In genomic region chr10:92615684-92616379, GRCm38 (mm10) we compare ENCODE assay signal across 29 mouse cellular contexts.
"Had no signal": no experiment of that assay in that cellular context is flagged by ENCODE, and none has a peak within 500 bp of the region (broad histone marks: within the 10 kb centered on the region; RNA-seq: fewer than 3 reads in every experiment).

No protein-coding gene starts in this region.

- H3K9ac ChIP-seq: heart, embryonic 13.5 days; heart, embryonic 15.5 days; hindbrain, embryonic 12.5 days; hindbrain, embryonic 14.5 days; intestine, embryonic 15.5 days; limb, embryonic 12.5 days; liver, embryonic 13.5 days; liver, embryonic 15.5 days; liver, postnatal 0 days had no signal

- H3K9me3 ChIP-seq: heart, embryonic 13.5 days; heart, embryonic 15.5 days; hindbrain, embryonic 10.5 days; hindbrain, embryonic 12.5 days; intestine, embryonic 15.5 days; limb, embryonic 10.5 days; limb, embryonic 12.5 days; liver, embryonic 13.5 days; liver, embryonic 15.5 days had no signal

- ATAC-seq: hindbrain, embryonic 16.5 days; inflammation-experienced regulatory T-cells, adult 6 months; intestine, embryonic 15.5 days; intestine, postnatal 0 days; liver, postnatal 0 days had no signal

- H3K27me3 ChIP-seq: heart, embryonic 13.5 days; heart, embryonic 15.5 days; hindbrain, embryonic 12.5 days; intestine, embryonic 15.5 days; limb, embryonic 12.5 days; liver, embryonic 13.5 days; liver, embryonic 15.5 days had no signal

- H3K27ac ChIP-seq: heart, adult 2 months; heart, embryonic 13.5 days; heart, embryonic 15.5 days; hindbrain, embryonic 10.5 days; hindbrain, embryonic 12.5 days; hindbrain, embryonic 14.5 days; intestine, embryonic 15.5 days; layer of hippocampus, adult 2 months; left cerebral cortex, adult 2 months; limb, embryonic 10.5 days; limb, embryonic 12.5 days; liver, embryonic 13.5 days; liver, embryonic 15.5 days had no signal

- H3K4me1 ChIP-seq: heart, embryonic 13.5 days; heart, embryonic 15.5 days; intestine, embryonic 15.5 days; limb, embryonic 10.5 days; limb, embryonic 12.5 days; liver, embryonic 13.5 days; liver, embryonic 15.5 days had no signal

- H3K4me3 ChIP-seq: heart, adult 2 months; heart, embryonic 13.5 days; heart, embryonic 15.5 days; hindbrain, embryonic 10.5 days; hindbrain, embryonic 12.5 days; intestine, embryonic 15.5 days; layer of hippocampus, adult 2 months; left cerebral cortex, adult 2 months; limb, embryonic 10.5 days; limb, embryonic 12.5 days; liver, embryonic 13.5 days; liver, embryonic 15.5 days had no signal

- DNase-seq: gastrocnemius, postnatal 14 days; gastrocnemius, postnatal 36 days; heart, adult 2 months; heart, postnatal 14 days; heart, postnatal 36 days; kidney, adult 18-20 months; kidney, adult 8-10 months; kidney, postnatal 10 days; kidney, postnatal 25 days; kidney, postnatal 4 days; liver; liver, embryonic 13.5 days; liver, postnatal 0 days had no signal

- H3K36me3 ChIP-seq: heart, embryonic 13.5 days; heart, embryonic 15.5 days; hindbrain, embryonic 10.5 days; hindbrain, embryonic 12.5 days; intestine, embryonic 15.5 days; limb, embryonic 10.5 days; limb, embryonic 12.5 days; liver, embryonic 13.5 days; liver, embryonic 15.5 days had no signal

- H3K4me2 ChIP-seq: heart, embryonic 11.5 days; heart, embryonic 13.5 days; heart, embryonic 15.5 days; hindbrain, embryonic 12.5 days; hindbrain, embryonic 14.5 days; intestine, embryonic 15.5 days; limb, embryonic 12.5 days; liver, embryonic 11.5 days; liver, embryonic 13.5 days; liver, embryonic 15.5 days had no signal
